Mouse (Mus musculus) forebrain, embryonic 12.5 days (tissue): ENCODE results near the gene Angpt4. TPM values are rescaled to one million over a fixed set of nuclear protein-coding genes. Genes with fewer than 3 reads are reported as not detected.

Experiments
- ATAC-seq: fragments of 200-750 bp; cut with Nextera tagmentation; 2 replicates; pipeline ENCODE4 v1.8.0; 2017; ENCODE audit warnings: moderate TSS enrichment; ENCODE audit not compliant: low FRiP score
- H3K27ac ChIP-seq: fragments of 300-500 bp; sonication (generic); 2 replicates; pipeline ENCODE4 v1.5.1; 2016; ENCODE audit warnings: mild to moderate bottlenecking
- H3K27me3 ChIP-seq: fragments of 300-500 bp; sonication (generic); 2 replicates; pipeline ENCODE4 v1.6.1; 2016; ENCODE audit warnings: mild to moderate bottlenecking
- H3K36me3 ChIP-seq: fragments of 300-500 bp; sonication (generic); replicated peaks from 2 replicates; pipeline ENCODE4 v1.6.1; 2016; ENCODE audit warnings: mild to moderate bottlenecking
- H3K4me1 ChIP-seq: fragments of 300-500 bp; sonication (generic); 2 replicates; pipeline ENCODE4 v1.6.1; 2016
- H3K4me2 ChIP-seq: fragments of 300-500 bp; sonication (generic); 2 replicates; pipeline ENCODE4 v1.6.1; 2016; ENCODE audit warnings: mild to moderate bottlenecking, moderate library complexity
- H3K4me3 ChIP-seq: fragments of 300-500 bp; sonication (generic); replicated peaks from 2 replicates; pipeline ENCODE4 v1.5.1; 2016; ENCODE audit warnings: mild to moderate bottlenecking
- H3K9ac ChIP-seq: fragments of 300-500 bp; sonication (generic); 2 replicates; pipeline ENCODE4 v1.6.1; 2016; ENCODE audit warnings: mild to moderate bottlenecking
- H3K9me3 ChIP-seq: fragments of 300-500 bp; sonication (generic); 2 replicates; pipeline ENCODE4 v1.6.1; 2016
- WGBS: fragments of 180-500 bp; shearing (Covaris S2); methylation state at CpG from one replicate; pipeline ENCODE4 v1.1.7; 2016; 5-methylcytosine and 5-hydroxymethylcytosine counted together
- polyA plus RNA-seq: library from polyadenylated mRNA; unstranded; fragments of >200 nt; fragmentation: Nextera tagmentation; extraction: Ambion mirVana; gene quantifications from 2 replicates; pipeline ENCODE4 v1.2.1, GENCODE M21; 2016

The Angpt4 gene
- polyA plus RNA-seq, 1 experiment from 2014 or later: 0.10 TPM

DNA sequence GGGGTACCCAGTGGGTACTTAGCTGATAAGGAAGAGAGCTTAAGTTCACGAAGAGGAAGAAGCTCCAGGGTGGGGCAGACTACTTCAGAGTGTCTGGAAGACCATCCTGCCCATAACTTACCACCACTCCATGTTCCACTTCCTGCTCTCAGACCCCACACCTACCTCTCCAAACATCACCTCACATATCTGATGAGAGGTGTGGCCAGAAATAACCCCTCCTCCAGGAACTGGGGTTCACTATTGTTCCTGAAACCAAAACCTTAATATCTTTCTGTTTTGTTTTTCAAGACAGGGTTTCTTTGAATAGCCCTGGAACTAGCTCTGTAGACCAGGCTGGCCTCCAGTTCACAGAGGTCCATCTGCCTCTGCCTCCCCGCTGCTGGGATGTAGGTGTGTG is 56.8 kb downstream of the Angpt4 start:
- 0 out of 2 replicates have a peak, but pooled peaks cover 3% of the 10 kb centered on the region for H3K27me3 ChIP-seq
- 65% methylated on average over 2 of the region's 2 CpGs for WGBS
- 0 out of 2 replicates have a peak overlapping the region, but pooled peaks have one; percentile 36 for H3K9ac ChIP-seq
- no peak for ATAC-seq
- H3K4me1 ChIP-seq: peaks cover 90% of the 10 kb centered on the region
- H3K36me3 ChIP-seq: peaks cover 20% of the 10 kb centered on the region
- peak overlapping the region; percentile 93 for H3K27ac ChIP-seq
- H3K9me3 ChIP-seq: no peaks in the 10 kb centered on the region
- peak overlapping the region; percentile 75 for H3K4me2 ChIP-seq
- peak overlapping the region; percentile 16; the same call in 1 of the 2 replicates for H3K4me3 ChIP-seq

- H3K4me2 ChIP-seq: peak overlapping the region; percentile 75
- no peak for ATAC-seq
- peak overlapping the region; percentile 93 for H3K27ac ChIP-seq
- no peaks in the 10 kb centered on the region for H3K9me3 ChIP-seq
- 0 out of 2 replicates have a peak, but pooled peaks cover 3% of the 10 kb centered on the region for H3K27me3 ChIP-seq
- 75% methylated on average over 8 of the region's 8 CpGs for WGBS
- peaks cover 92% of the 10 kb centered on the region for H3K4me1 ChIP-seq
- peak overlapping the region; percentile 73 for H3K9ac ChIP-seq
- peaks cover 20% of the 10 kb centered on the region for H3K36me3 ChIP-seq
- peak overlapping the region; percentile 47 for H3K4me3 ChIP-seq
These were observed 57.4 kb downstream of the Angpt4 start for GRCm38 (mm10) chr2:151968451-151968850.

GRCm38 (mm10) chr2:151968986-151969385 is 58.0 kb downstream of the Angpt4 start:
- WGBS: 85% methylated on average over 7 of the region's 7 CpGs
- H3K9ac ChIP-seq: peak overlapping the region; percentile 73
- no peak for ATAC-seq
- H3K4me3 ChIP-seq: peak overlapping the region; percentile 47
- H3K4me1 ChIP-seq: peaks cover 92% of the 10 kb centered on the region
- H3K4me2 ChIP-seq: peak overlapping the region; percentile 75
- 0 out of 2 replicates have a peak, but pooled peaks cover 3% of the 10 kb centered on the region for H3K27me3 ChIP-seq
- no peaks in the 10 kb centered on the region for H3K9me3 ChIP-seq
- peak overlapping the region; percentile 93 for H3K27ac ChIP-seq
- H3K36me3 ChIP-seq: peaks cover 20% of the 10 kb centered on the region

GRCm38 (mm10) chr2:151969396-151969795 is 58.4 kb downstream of the Angpt4 start:
- Histone ChIP-seq H3K4me2 (peak overlapping the region; percentile 75), H3K9me3 (no peaks in the 10 kb centered on the region), H3K36me3 (peaks cover 20% of the 10 kb centered on the region), H3K27ac (0 out of 2 replicates have a peak overlapping the region, but pooled peaks have one; percentile 93), H3K27me3 (0 out of 2 replicates have a peak, but pooled peaks cover 3% of the 10 kb centered on the region), H3K4me3 (peak overlapping the region; percentile 47), H3K4me1 (peaks cover 92% of the 10 kb centered on the region), H3K9ac (peak overlapping the region; percentile 73)
- ATAC-seq: no peak
- WGBS: 97% methylated on average over 6 of the region's 6 CpGs

GRCm38 (mm10) chr2:151970191-151971172 is 59.5 kb downstream of the Angpt4 start:
- Histone ChIP-seq H3K27me3 (0 out of 2 replicates have a peak, but pooled peaks cover 3% of the 10 kb centered on the region), H3K9me3 (no peaks in the 10 kb centered on the region), H3K9ac (peak overlapping the region; percentile 73), H3K4me2 (peak overlapping the region; percentile 75), H3K36me3 (peaks cover 20% of the 10 kb centered on the region), H3K27ac (peak overlapping the region; percentile 91), H3K4me3 (peak overlapping the region; percentile 47), H3K4me1 (peaks cover 91% of the 10 kb centered on the region)
- WGBS: 43% methylated on average over 53 of the region's 53 CpGs
- ATAC-seq: peak; percentile 91

DNA sequence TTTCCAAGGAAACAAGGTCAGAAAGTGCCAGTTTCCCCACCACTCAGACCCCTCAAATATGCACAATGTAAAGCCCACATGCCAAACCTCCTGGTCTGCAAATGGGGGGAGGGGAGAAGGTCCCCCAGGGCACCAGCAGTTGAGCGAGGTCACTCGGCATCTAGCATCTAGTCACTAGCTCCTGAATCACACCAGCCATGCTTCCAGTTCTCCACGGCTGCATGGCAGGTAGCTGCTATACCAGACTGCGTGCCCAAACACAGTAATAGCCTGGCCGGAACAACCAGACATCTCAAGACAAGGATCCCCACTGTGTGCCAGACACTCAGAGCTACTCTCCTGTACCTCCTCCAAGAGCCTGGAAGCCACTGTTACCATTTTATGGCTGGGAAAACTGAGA is 60.7 kb downstream of the Angpt4 start:
- H3K27me3 ChIP-seq: 0 out of 2 replicates have a peak, but pooled peaks cover 3% of the 10 kb centered on the region

DNA sequence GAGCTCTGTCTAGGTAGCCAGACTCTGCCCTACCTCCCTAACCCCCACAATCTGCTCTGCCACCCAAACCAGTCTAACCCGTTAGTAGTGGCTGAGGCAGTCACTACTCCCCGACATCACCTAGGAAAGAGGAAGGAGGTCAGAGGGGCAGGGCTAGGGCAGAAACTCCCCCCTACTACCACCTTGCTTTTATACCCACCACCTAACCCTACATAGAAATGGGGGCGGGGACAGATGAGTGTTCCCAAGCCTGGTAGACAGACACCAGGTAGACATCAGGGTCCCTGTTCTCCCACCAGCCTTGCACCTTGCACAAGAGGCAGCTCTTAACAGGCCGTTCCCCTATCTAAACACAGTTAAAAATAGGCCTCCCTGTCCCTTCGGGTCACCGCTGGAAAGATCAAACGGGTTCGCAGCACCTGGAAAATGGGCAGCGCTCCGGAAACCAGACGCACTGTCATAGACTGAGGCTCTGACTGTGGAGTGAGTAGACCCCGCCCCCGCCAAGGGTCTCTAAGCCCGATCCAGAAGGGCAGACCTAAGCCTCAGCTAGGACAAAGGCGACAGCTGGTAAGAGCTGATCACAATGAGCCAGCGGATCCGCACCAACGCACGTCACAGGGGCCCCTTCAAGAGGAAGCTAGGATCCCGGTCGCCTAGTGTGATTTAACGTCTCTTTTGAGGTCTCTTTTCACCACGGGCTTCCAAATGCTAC is 62.0 kb downstream of the Angpt4 start:
- Histone ChIP-seq H3K9ac (peak overlapping the region; percentile 33), H3K4me3 (peak overlapping the region; percentile 33), H3K4me1 (peaks cover 95% of the 10 kb centered on the region), H3K27me3 (0 out of 2 replicates have a peak, but pooled peaks cover 3% of the 10 kb centered on the region), H3K9me3 (no peaks in the 10 kb centered on the region), H3K36me3 (peaks cover 31% of the 10 kb centered on the region), H3K4me2 (peak overlapping the region; percentile 53), H3K27ac (peak overlapping the region; percentile 86)
- WGBS: 9% methylated on average over 23 of the region's 23 CpGs
- ATAC-seq: peak; percentile 68

More for the DNA sequence above, 60.7 kb downstream of the Angpt4 start:
- no peak overlapping the region; the same call in 1 of the 2 replicates for H3K27ac ChIP-seq
- no peak for ATAC-seq
- no peak overlapping the region for H3K4me3 ChIP-seq
- H3K4me2 ChIP-seq: no peak overlapping the region
- H3K9ac ChIP-seq: no peak overlapping the region
- H3K4me1 ChIP-seq: peaks cover 95% of the 10 kb centered on the region
- H3K9me3 ChIP-seq: no peaks in the 10 kb centered on the region
- WGBS: 86% methylated on average over 5 of the region's 5 CpGs
- H3K36me3 ChIP-seq: peaks cover 26% of the 10 kb centered on the region

- Histone ChIP-seq H3K27me3 (0 out of 2 replicates have a peak, but pooled peaks cover 3% of the 10 kb centered on the region), H3K27ac (peak overlapping the region; percentile 86), H3K9ac (peak overlapping the region; percentile 33), H3K9me3 (no peaks in the 10 kb centered on the region), H3K4me2 (peak overlapping the region; percentile 53), H3K36me3 (peaks cover 26% of the 10 kb centered on the region), H3K4me3 (peak overlapping the region; percentile 33), H3K4me1 (peaks cover 95% of the 10 kb centered on the region)
- WGBS: 3% methylated on average over 36 of the region's 36 CpGs
- no peak for ATAC-seq
These were observed 62.9 kb downstream of the Angpt4 start for GRCm38 (mm10) chr2:151973595-151974562.

DNA sequence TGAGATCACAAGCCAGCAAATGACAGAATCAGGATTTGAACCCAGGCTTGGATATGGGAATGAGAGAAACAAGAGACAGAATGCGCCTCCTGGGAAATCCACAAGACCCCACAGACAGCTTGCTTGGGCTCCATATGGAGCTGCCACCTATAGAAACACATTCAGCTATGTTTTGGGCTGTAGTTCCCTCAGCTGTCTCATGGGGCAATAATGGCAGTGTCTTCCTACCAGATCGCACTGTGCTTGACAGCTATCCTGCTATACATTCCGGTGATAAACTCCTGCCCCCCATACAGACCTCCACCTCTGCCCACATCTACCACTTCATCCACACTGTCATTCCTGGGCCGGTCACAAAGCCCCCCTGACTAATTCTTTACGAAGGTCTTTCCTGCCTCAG is 64.3 kb downstream of the Angpt4 start:
- no peaks in the 10 kb centered on the region for H3K9me3 ChIP-seq
- 92% methylated on average over 5 of the region's 5 CpGs for WGBS
- no peak overlapping the region for H3K4me2 ChIP-seq
- ATAC-seq: no peak
- H3K4me3 ChIP-seq: no peak overlapping the region
- no peak overlapping the region for H3K9ac ChIP-seq
- no peak overlapping the region for H3K27ac ChIP-seq
- 0 out of 2 replicates have a peak, but pooled peaks cover 3% of the 10 kb centered on the region for H3K27me3 ChIP-seq
- H3K36me3 ChIP-seq: peaks cover 12% of the 10 kb centered on the region; the same call in 1 of the 2 replicates
- peaks cover 90% of the 10 kb centered on the region for H3K4me1 ChIP-seq

GRCm38 (mm10) chr2:151976067-151976466 is 65.1 kb downstream of the Angpt4 start:
- Histone ChIP-seq H3K9me3 (no peaks in the 10 kb centered on the region), H3K9ac (no peak overlapping the region), H3K4me2 (no peak overlapping the region), H3K27me3 (0 out of 2 replicates have a peak, but pooled peaks cover 3% of the 10 kb centered on the region), H3K4me1 (peaks cover 87% of the 10 kb centered on the region), H3K4me3 (no peak overlapping the region), H3K36me3 (0 out of 2 replicates have a peak, but pooled peaks cover 11% of the 10 kb centered on the region), H3K27ac (no peak overlapping the region)
- ATAC-seq: no peak
- 88% methylated on average over 3 of the region's 3 CpGs for WGBS
